Mouse (Mus musculus): ENCODE measurements around the gene Nfe2.

- no peak for TF ChIP-seq CTCF (IDR thresholded peaks at IDR 0.05; ENCODE audit: borderline replicate concordance, insufficient read depth, low read depth, low read length)
- no peak for TF ChIP-seq POLR2A (IDR thresholded peaks at IDR 0.05; ENCODE audit: borderline replicate concordance, insufficient read depth, low read length)
These were observed 34.0 kb downstream of the Nfe2 start for GRCm38 (mm10) chr15:103224161-103224560.
